Mouse (Mus musculus) heart, embryonic 15.5 days (tissue): ENCODE results near the gene Ints7. TPM values are rescaled to one million over a fixed set of nuclear protein-coding genes. Genes with fewer than 3 reads are reported as not detected.

Experiments used
- ATAC-seq: fragments of 200-750 bp; cut with Nextera tagmentation; replicated peaks from 2 replicates; pipeline ENCODE4 v1.8.0; 2017; ENCODE audit warnings: low read depth, moderate TSS enrichment; ENCODE audit not compliant: insufficient number of reproducible peaks, insufficient read depth, low FRiP score
- H3K27ac ChIP-seq: fragments of 300-500 bp; sonication (generic); 2 replicates; pipeline ENCODE4 v1.5.1; 2015; ENCODE audit warnings: mild to moderate bottlenecking, inconsistent platforms
- H3K27me3 ChIP-seq: fragments of 300-500 bp; sonication (generic); 2 replicates; pipeline ENCODE4 v1.6.1; 2015; ENCODE audit warnings: inconsistent platforms
- H3K36me3 ChIP-seq: fragments of 300-500 bp; sonication (generic); 2 replicates; pipeline ENCODE4 v1.6.1; 2015; ENCODE audit warnings: mild to moderate bottlenecking, inconsistent platforms
- H3K4me1 ChIP-seq: fragments of 300-500 bp; sonication (generic); replicated peaks from 2 replicates; pipeline ENCODE4 v1.6.1; 2015; ENCODE audit warnings: inconsistent platforms
- H3K4me2 ChIP-seq: fragments of 300-500 bp; sonication (generic); 2 replicates; pipeline ENCODE4 v1.6.1; 2015; ENCODE audit warnings: inconsistent platforms, mild to moderate bottlenecking, moderate library complexity
- H3K4me3 ChIP-seq: fragments of 300-500 bp; sonication (generic); 2 replicates; pipeline ENCODE4 v1.5.1; 2015; ENCODE audit warnings: mild to moderate bottlenecking, inconsistent platforms
- H3K9ac ChIP-seq: fragments of 300-500 bp; sonication (generic); 2 replicates; pipeline ENCODE4 v1.6.1; 2015; ENCODE audit warnings: mild to moderate bottlenecking, inconsistent platforms
- H3K9me3 ChIP-seq: fragments of 300-500 bp; sonication (generic); replicated peaks from 2 replicates; pipeline ENCODE4 v1.6.1; 2016; ENCODE audit warnings: inconsistent platforms
- WGBS: fragments of 180-500 bp; shearing (Covaris S2); methylation state at CpG from one replicate; pipeline ENCODE4 v1.1.7; 2015; ENCODE audit warnings: mixed read lengths; 5-methylcytosine and 5-hydroxymethylcytosine counted together
- polyA plus RNA-seq: library from polyadenylated mRNA; unstranded; fragments of >200 nt; fragmentation: Nextera tagmentation; extraction: Ambion mirVana; gene quantifications from 2 replicates; pipeline ENCODE4 v1.2.1, GENCODE M21; 2015

The Ints7 gene
- polyA plus RNA-seq, 1 experiment from 2014 or later = 28.5 TPM

DNA sequence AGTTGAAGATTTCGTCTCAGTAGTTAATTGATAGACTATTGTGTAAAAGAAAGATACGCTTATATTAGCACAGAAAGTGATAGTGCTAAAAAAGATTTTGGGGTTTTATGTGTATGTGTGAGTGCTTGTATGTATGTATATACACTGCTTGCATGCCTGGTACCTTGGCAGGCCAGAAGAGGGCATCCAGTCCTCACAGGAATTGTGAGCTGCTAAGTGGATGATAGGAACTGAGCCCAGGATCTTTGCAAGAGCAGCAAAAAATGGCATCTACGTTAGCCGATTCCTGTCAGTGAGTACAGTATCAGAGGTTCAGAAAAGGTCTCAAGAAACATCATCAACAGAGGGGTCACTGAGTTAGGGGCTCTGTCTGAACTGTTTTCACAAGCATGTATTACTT, 9.0 kb downstream of the Ints7 start:
- 90% methylated on average over 4 of the region's 4 CpGs for WGBS
- no peak overlapping the region for H3K4me3 ChIP-seq
- H3K4me1 ChIP-seq = no peaks in the 10 kb centered on the region
- H3K36me3 ChIP-seq = peaks cover 64% of the 10 kb centered on the region
- H3K9me3 ChIP-seq = no peaks in the 10 kb centered on the region
- H3K4me2 ChIP-seq = no peak overlapping the region
- no peak overlapping the region for H3K9ac ChIP-seq
- H3K27me3 ChIP-seq = no peaks in the 10 kb centered on the region
- H3K27ac ChIP-seq = no peak overlapping the region
- no peak for ATAC-seq

DNA sequence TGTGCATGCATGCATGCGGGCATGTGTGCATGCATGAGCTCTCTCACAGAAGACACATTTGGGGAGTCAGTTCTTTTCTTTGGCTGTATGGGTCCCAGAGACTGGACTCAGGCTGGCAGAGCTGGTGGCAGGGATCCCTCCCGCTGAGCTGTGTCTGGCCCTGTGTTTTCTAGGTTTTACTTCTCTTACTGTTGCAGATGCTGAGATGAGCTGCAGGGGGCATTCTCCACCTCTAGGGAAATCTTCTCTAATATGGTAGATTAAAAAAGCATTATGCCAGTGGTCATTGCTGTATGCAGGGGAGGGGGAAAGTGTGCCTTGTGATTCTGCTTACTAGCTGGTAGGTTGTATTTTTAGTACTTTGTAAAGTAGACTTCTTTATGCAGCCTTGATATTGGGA, 10.3 kb downstream of the Ints7 start:
- H3K27me3 ChIP-seq = no peaks in the 10 kb centered on the region
- no peak for ATAC-seq
- no peaks in the 10 kb centered on the region for H3K4me1 ChIP-seq
- peaks cover 61% of the 10 kb centered on the region for H3K36me3 ChIP-seq
- H3K4me3 ChIP-seq = no peak overlapping the region
- 75% methylated on average over 2 of the region's 2 CpGs for WGBS
- no peak overlapping the region for H3K27ac ChIP-seq
- H3K9me3 ChIP-seq = no peaks in the 10 kb centered on the region
- no peak overlapping the region for H3K4me2 ChIP-seq
- H3K9ac ChIP-seq = no peak overlapping the region

DNA sequence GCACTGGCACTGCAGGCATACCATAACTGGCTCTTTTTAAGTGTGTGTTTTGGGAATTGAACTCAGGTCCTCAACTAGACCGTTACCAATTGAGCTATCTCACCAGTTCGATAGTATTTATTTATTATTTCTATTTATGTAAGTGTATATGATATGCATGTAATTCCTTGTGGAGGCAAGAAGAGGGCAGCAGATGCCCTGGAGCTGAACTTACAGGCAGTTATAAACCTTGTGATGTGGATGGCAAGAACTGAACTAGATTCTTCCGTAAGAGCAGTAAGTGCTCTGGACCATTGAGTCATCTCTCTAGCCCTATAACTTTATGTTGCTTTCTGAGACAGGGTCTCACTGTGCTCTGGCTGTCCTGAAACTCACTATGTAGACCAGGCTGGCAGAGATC, 11.6 kb downstream of the Ints7 start:
- WGBS = 88% methylated on average over 3 of the region's 3 CpGs
- Histone ChIP-seq H3K4me1 (peaks cover 6% of the 10 kb centered on the region), H3K27me3 (no peaks in the 10 kb centered on the region), H3K27ac (no peak overlapping the region), H3K36me3 (peaks cover 61% of the 10 kb centered on the region), H3K9ac (no peak overlapping the region), H3K9me3 (no peaks in the 10 kb centered on the region), H3K4me3 (no peak overlapping the region), H3K4me2 (no peak overlapping the region)
- ATAC-seq = no peak

GRCm38 (mm10) chr1:191588749-191589148, 13.3 kb downstream of the Ints7 start:
- H3K9me3 ChIP-seq = no peaks in the 10 kb centered on the region
- H3K4me3 ChIP-seq = no peak overlapping the region
- H3K36me3 ChIP-seq = peaks cover 50% of the 10 kb centered on the region
- no peaks in the 10 kb centered on the region for H3K27me3 ChIP-seq
- no peak overlapping the region for H3K9ac ChIP-seq
- no peak for ATAC-seq
- H3K4me1 ChIP-seq = peaks cover 14% of the 10 kb centered on the region
- H3K27ac ChIP-seq = no peak overlapping the region
- H3K4me2 ChIP-seq = no peak overlapping the region
- WGBS = 93% methylated on average over 2 of the region's 2 CpGs

GRCm38 (mm10) chr1:191592016-191592720, 16.7 kb downstream of the Ints7 start:
- peak overlapping the region; percentile 17; the same call in 1 of the 2 replicates for H3K4me2 ChIP-seq
- H3K9me3 ChIP-seq = no peaks in the 10 kb centered on the region
- H3K36me3 ChIP-seq = peaks cover 44% of the 10 kb centered on the region
- H3K27ac ChIP-seq = peak overlapping the region; percentile 49
- peaks cover 14% of the 10 kb centered on the region for H3K4me1 ChIP-seq
- H3K27me3 ChIP-seq = no peaks in the 10 kb centered on the region
- H3K4me3 ChIP-seq = no peak overlapping the region
- no peak overlapping the region for H3K9ac ChIP-seq
- ATAC-seq = no peak
- WGBS = 65% methylated on average over 12 of the region's 12 CpGs

DNA sequence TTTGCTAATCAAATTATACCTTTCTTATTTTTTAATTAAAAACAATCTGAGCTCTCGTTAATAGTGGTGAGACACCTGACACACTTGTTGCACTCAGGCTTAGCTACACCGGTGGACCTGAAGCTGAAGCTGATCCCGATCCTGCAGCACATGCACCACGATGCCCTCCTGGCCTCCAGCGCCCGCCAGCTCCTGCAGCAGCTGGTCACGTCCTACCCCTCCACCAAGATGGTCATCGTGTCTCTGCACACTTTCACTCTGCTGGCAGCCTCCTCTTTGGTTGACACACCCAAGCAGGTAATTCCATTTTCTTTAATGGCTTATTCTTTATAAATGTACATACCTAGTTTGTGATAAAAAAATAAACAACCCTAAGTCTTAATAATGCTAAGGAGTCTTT, 20.6 kb downstream of the Ints7 start:
- no peak for ATAC-seq
- WGBS = 94% methylated on average over 8 of the region's 8 CpGs
- peaks cover 41% of the 10 kb centered on the region for H3K36me3 ChIP-seq
- H3K9me3 ChIP-seq = no peaks in the 10 kb centered on the region
- peaks cover 17% of the 10 kb centered on the region for H3K4me1 ChIP-seq
- H3K9ac ChIP-seq = no peak overlapping the region
- no peak overlapping the region for H3K4me3 ChIP-seq
- H3K27me3 ChIP-seq = no peaks in the 10 kb centered on the region
- H3K4me2 ChIP-seq = no peak overlapping the region
- H3K27ac ChIP-seq = no peak overlapping the region

DNA sequence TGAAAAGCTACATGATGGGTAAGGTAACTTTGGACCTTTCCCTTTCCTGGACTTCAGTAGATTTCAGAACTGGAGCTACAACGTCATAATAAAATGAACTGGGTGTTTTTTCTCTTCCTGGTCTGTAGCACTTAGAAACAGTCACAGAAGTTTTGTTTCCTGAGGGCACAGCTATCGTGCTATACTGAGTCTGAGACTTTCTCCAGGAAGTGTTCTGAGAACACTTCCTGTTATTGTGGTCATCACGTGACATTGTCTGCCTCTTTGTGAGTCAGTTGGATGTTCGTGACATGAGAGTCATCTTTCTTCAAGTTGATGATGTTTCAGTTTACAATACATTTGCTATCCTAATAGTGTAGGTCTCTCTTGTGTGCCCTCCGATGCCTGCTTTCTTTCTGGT, 23.8 kb downstream of the Ints7 start:
- Histone ChIP-seq H3K4me2 (no peak overlapping the region), H3K27me3 (no peaks in the 10 kb centered on the region), H3K36me3 (peaks cover 50% of the 10 kb centered on the region), H3K4me3 (no peak overlapping the region), H3K27ac (no peak overlapping the region), H3K9ac (no peak overlapping the region), H3K4me1 (0 out of 2 replicates have a peak, but pooled peaks cover 2% of the 10 kb centered on the region), H3K9me3 (no peaks in the 10 kb centered on the region)
- ATAC-seq = no peak
- WGBS = 70% methylated on average over 5 of the region's 5 CpGs

DNA sequence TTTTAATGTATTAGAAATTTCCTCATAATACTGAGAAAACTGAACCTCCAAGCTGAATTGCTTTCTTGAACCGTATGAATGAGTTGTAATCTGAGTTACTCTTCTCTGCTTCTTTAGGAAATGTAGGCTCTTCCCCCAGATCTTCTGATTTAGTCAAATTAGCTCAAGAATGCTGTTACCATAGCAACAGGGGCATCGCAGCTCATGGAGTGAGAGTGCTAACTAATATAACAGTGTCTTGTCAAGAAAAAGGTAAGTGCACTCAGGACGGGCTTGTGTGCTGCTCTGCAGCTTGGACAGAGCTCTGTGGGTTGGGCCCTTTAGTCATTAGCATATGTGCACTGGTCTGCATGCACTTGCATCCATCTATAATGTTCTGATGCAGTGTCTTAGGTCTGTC, 29.3 kb downstream of the Ints7 start:
- WGBS = 77% methylated on average over 3 of the region's 3 CpGs
- ATAC-seq = no peak
- H3K36me3 ChIP-seq = peaks cover 63% of the 10 kb centered on the region

GRCm38 (mm10) chr1:191609051-191609450, 33.6 kb downstream of the Ints7 start:
- 89% methylated on average over 6 of the region's 6 CpGs for WGBS
- Histone ChIP-seq H3K4me1 (no peaks in the 10 kb centered on the region), H3K27ac (no peak overlapping the region), H3K27me3 (no peaks in the 10 kb centered on the region), H3K9ac (no peak overlapping the region), H3K4me2 (no peak overlapping the region), H3K36me3 (peaks cover 89% of the 10 kb centered on the region), H3K9me3 (no peaks in the 10 kb centered on the region), H3K4me3 (no peak overlapping the region)
- no peak for ATAC-seq

More for the DNA sequence above, 29.3 kb downstream of the Ints7 start:
- Histone ChIP-seq H3K9ac (no peak overlapping the region), H3K27ac (no peak overlapping the region), H3K9me3 (no peaks in the 10 kb centered on the region), H3K27me3 (no peaks in the 10 kb centered on the region), H3K4me3 (no peak overlapping the region), H3K4me1 (no peaks in the 10 kb centered on the region), H3K4me2 (no peak overlapping the region)

DNA sequence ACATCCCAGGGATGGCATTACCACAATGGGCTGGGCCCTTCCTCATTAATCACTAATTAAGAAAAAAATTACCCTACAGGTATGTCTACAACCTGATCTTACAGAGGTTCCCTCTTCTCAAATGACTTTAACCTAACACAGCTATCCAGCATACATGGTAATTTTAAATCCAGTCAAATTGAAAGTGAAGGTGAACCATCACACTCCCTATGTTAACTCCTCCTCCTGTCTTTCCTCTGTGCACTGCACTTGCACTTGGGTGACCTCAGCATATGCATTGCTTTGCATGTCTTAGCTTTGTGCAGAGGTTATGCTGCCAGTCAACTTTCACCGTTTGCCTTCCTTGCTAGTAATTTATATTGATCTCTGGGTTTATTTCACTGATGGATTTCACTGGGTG, 34.1 kb downstream of the Ints7 start:
- no peak for ATAC-seq
- H3K4me1 ChIP-seq = no peaks in the 10 kb centered on the region
- no peak overlapping the region for H3K4me3 ChIP-seq
- no peaks in the 10 kb centered on the region for H3K27me3 ChIP-seq
- H3K27ac ChIP-seq = no peak overlapping the region
- no peak overlapping the region for H3K4me2 ChIP-seq
- no peaks in the 10 kb centered on the region for H3K9me3 ChIP-seq
- H3K9ac ChIP-seq = no peak overlapping the region
- H3K36me3 ChIP-seq = peaks cover 90% of the 10 kb centered on the region
- WGBS = 93% methylated on average over 1 of the region's 1 CpGs

GRCm38 (mm10) chr1:191610357-191610756, 34.9 kb downstream of the Ints7 start:
- H3K4me3 ChIP-seq = no peak overlapping the region
- no peaks in the 10 kb centered on the region for H3K9me3 ChIP-seq
- no peak for ATAC-seq
- H3K36me3 ChIP-seq = peaks cover 90% of the 10 kb centered on the region
- H3K27me3 ChIP-seq = no peaks in the 10 kb centered on the region
- no peak overlapping the region for H3K4me2 ChIP-seq
- no peak overlapping the region for H3K27ac ChIP-seq
- no peaks in the 10 kb centered on the region for H3K4me1 ChIP-seq
- 95% methylated on average over 7 of the region's 7 CpGs for WGBS
- H3K9ac ChIP-seq = no peak overlapping the region

- H3K4me3 ChIP-seq = no peak overlapping the region
- H3K27ac ChIP-seq = no peak overlapping the region
- no peak overlapping the region for H3K9ac ChIP-seq
- no peak overlapping the region for H3K4me2 ChIP-seq
- H3K27me3 ChIP-seq = no peaks in the 10 kb centered on the region
- H3K9me3 ChIP-seq = no peaks in the 10 kb centered on the region
- H3K36me3 ChIP-seq = peaks cover 91% of the 10 kb centered on the region
- 87% methylated on average over 9 of the region's 9 CpGs for WGBS
- H3K4me1 ChIP-seq = no peaks in the 10 kb centered on the region
- no peak for ATAC-seq
Measured at GRCm38 (mm10) chr1:191611686-191612085, 36.2 kb downstream of the Ints7 start.
